ENCODE assay signal across 8 mouse cellular contexts in genomic region chr13:98768329-98768728, GRCm38 (mm10). TPM values are rescaled to one million over a fixed set of nuclear protein-coding genes. Genes with fewer than 3 reads are reported as not detected.
DNase-seq lines count a peak whose midpoint lies in the region; ATAC-seq and TF ChIP-seq lines count a peak whose summit lies in the region.
"Had no signal": no experiment of that assay in that cellular context is flagged by ENCODE, and none has a peak within 500 bp of the region (broad histone marks: within the 10 kb centered on the region; RNA-seq: fewer than 3 reads in every experiment).

No protein-coding gene starts in this region.

- peak; percentile 53; the same call in 1 of the 2 replicates for ATAC-seq in neural tube, embryonic 15.5 days (ENCODE audit: low FRiP score)

- H3K36me3 ChIP-seq in neural tube, embryonic 15.5 days: no peaks in the 10 kb centered on the region

- H3K4me1 ChIP-seq in neural tube, embryonic 15.5 days: 0 out of 2 replicates have a peak, but pooled peaks cover 3% of the 10 kb centered on the region

- peak overlapping the region; percentile 24; the same call in 1 of the 2 replicates for H3K27ac ChIP-seq in layer of hippocampus, adult 2 months
- no peak overlapping the region for H3K27ac ChIP-seq in neural tube, embryonic 15.5 days (replicated peaks)
- H3K27ac ChIP-seq: macrophage had no signal

- peak; percentile 55 for DNase-seq in NIH3T3 (ENCODE audit: low read depth)
- DNase-seq in adrenal gland, postnatal 25 days: peak; percentile 83
- DNase-seq in fibroblast of lung, adult 2 months (ENCODE audit: low read depth): peak; percentile 24
- peak; percentile 81 to 86 for DNase-seq in heart, postnatal 10 days
- peak; percentile 15 to 35 for DNase-seq in layer of hippocampus, adult 2 months (ENCODE audit: low spot score in 2 of 2)
- no peak for DNase-seq in B cell, adult 2 months

- 35% methylated on average over 4 of the region's 4 CpGs for WGBS in neural tube, embryonic 15.5 days

- no peak overlapping the region for H3K9ac ChIP-seq in neural tube, embryonic 15.5 days (replicated peaks)

- intact Hi-C loops in heart, postnatal 10 days (cut with DNase I): no loop called here

- H3K4me3 ChIP-seq in layer of hippocampus, adult 2 months: no peak overlapping the region
- H3K4me3 ChIP-seq in neural tube, embryonic 15.5 days (replicated peaks): no peak overlapping the region

- no peaks in the 10 kb centered on the region for H3K9me3 ChIP-seq in neural tube, embryonic 15.5 days (replicated peaks)

- no peak overlapping the region for H3K4me2 ChIP-seq in neural tube, embryonic 15.5 days

- no peak for TF ChIP-seq CTCF in layer of hippocampus, adult 2 months (conservative IDR thresholded peaks at IDR 0.05)

- H3K27me3 ChIP-seq in neural tube, embryonic 15.5 days (replicated peaks): no peaks in the 10 kb centered on the region

RNA-seq across cellular contexts. Expression of gene Fcho2, which starts 46.9 kb away (rescaled TPM):
- 50.5 and 67.1 TPM in 2 replicates for total RNA-seq in adrenal gland, postnatal 25 days (2021)
- 10 to 100 TPM; 42.4 to 48.2 TPM for total RNA-seq in heart, postnatal 10 days (2021)
- 10 to 100 TPM; 37.7 to 44.8 TPM for total RNA-seq in layer of hippocampus, adult 2 months (2021)
- polyA plus RNA-seq in neural tube, embryonic 15.5 days (2015; fragmentation: Nextera tagmentation; extraction: Ambion mirVana): 22.1 and 25.1 TPM in 2 replicates

Comparison
In these comparisons a context has a peak if more than half of its experiments do, and no peak if none do; other contexts are left out.
1. DNase-seq: peak in NIH3T3 (single experiment), adrenal gland, postnatal 25 days (single experiment), fibroblast of lung, adult 2 months (single experiment), heart, postnatal 10 days (2 of 2) and layer of hippocampus, adult 2 months (2 of 2); none in B cell, adult 2 months (0 of 2).